Mouse (Mus musculus): ENCODE results near the gene Gpr143. TPM values are rescaled to one million over a fixed set of nuclear protein-coding genes. Genes with fewer than 3 reads are reported as not detected.

Gpr143 gene
- not detected for total RNA-seq (2023)

GRCm38 (mm10) chrX:152781720-152782403 is at the start of gene Gpr143:
Gpr143 (plus strand) TSS chrX:152781921.

DNA sequence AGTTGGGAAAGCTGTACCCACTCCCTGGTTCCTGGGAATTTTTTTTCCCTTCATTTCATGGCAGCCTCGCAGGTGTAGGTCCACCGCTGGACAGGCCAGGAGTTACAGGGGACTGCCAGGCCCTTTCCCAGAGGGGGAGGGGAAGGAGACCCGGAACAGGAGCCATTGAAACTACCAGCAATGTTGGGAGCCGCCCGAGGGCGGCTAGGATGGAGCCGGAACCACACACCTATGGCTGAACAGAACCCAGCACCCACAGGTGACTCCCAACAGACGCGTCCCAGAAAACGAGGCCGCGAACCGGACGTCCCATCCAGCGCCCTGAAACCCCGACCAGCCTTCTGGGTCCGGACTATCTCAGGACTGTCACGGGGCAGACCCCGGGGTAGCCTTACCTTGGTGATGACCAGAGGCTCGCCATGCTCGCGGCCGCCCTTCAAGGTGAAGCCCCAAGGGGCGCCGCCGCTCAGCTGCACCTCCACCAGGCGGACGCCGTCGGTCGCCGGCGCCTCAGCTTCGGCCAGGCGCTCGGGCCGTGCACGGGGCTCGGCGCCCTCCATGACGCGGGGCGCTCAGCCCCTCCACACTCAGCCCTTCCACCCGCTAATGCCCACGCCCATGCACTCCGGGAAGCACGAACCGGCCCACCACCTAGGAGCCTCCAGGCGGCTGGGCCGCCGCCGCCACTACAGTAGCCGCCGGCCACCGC is 12.7 kb upstream of the Gpr143 start, which contains the start of gene Shroom2:
Shroom2 (minus strand) TSS at position 575 of the 709 bp plus-strand sequence.

Other genes starting within 250 kb of the Gpr143 start
- gene Cldn34a, start 218.6 kb upstream of the Gpr143 start, total RNA-seq (2023), result not detected
- gene Shroom2, start 12.5 kb upstream of the Gpr143 start, total RNA-seq (2023), result not detected
- under 1 TPM in 1 of 2 experiments, not detected in 1; 0.49 TPM for gene Usp51, start 224.5 kb downstream of the Gpr143 start, total RNA-seq (2023)

All from B cell, adult 67 days (primary cell).